Mouse (Mus musculus) inflammation-experienced regulatory T-cells, adult 6 months (primary cell): ENCODE results near the gene Gm43552. TPM values are rescaled to one million over a fixed set of nuclear protein-coding genes. Genes with fewer than 3 reads are reported as not detected.
"Not testable (repeated sequence)": the region's sequence is repeated elsewhere in the genome, so short reads cannot be mapped to it uniquely, and the experiment has no call there.

Experiments used
- ATAC-seq: one replicate; pipeline ENCODE4 v1.8.0; 2017
- polyA plus RNA-seq, 3 experiments: library from polyadenylated mRNA; unstranded; fragments of 100-300 nt; shearing (Covaris generic); gene quantifications; one replicate each; pipeline ENCODE4 v1.2.1; 2017

The Gm43552 gene
- polyA plus RNA-seq, 3 experiments from 2014 or later = not detected

- ATAC-seq = peak; percentile 49
These were observed 592 bp downstream of the Gm43552 start for GRCm38 (mm10) chr5:65491767-65492715.

- no peak for ATAC-seq
These were observed 2.8 kb downstream of the Gm43552 start for GRCm38 (mm10) chr5:65489830-65490229.

- no peak for ATAC-seq
These were observed 3.9 kb downstream of the Gm43552 start for GRCm38 (mm10) chr5:65488725-65489124.

- no peak for ATAC-seq
These were observed 5.3 kb downstream of the Gm43552 start for GRCm38 (mm10) chr5:65487381-65487780.

- no peak for ATAC-seq
These were observed 6.1 kb downstream of the Gm43552 start for GRCm38 (mm10) chr5:65486514-65486913.

GRCm38 (mm10) chr5:65482996-65483395 is 9.6 kb downstream of the Gm43552 start:
- no peak for ATAC-seq

- ATAC-seq = no peak
These were observed 12.1 kb downstream of the Gm43552 start for GRCm38 (mm10) chr5:65480511-65480910.

- no peak for ATAC-seq
These were observed 12.8 kb downstream of the Gm43552 start for GRCm38 (mm10) chr5:65479681-65480445.

GRCm38 (mm10) chr5:65478224-65478623 is 14.4 kb downstream of the Gm43552 start:
- no peak for ATAC-seq

GRCm38 (mm10) chr5:65476739-65477138 is 15.9 kb downstream of the Gm43552 start:
- ATAC-seq = not testable (repeated sequence)

GRCm38 (mm10) chr5:65475806-65476205 is 16.8 kb downstream of the Gm43552 start:
- no peak for ATAC-seq

- ATAC-seq = no peak
These were observed 22.9 kb downstream of the Gm43552 start for GRCm38 (mm10) chr5:65469766-65470165.

- no peak for ATAC-seq
These were observed 25.7 kb downstream of the Gm43552 start for GRCm38 (mm10) chr5:65466911-65467310.

- no peak for ATAC-seq
These were observed 32.3 kb downstream of the Gm43552 start for GRCm38 (mm10) chr5:65460361-65460760.

GRCm38 (mm10) chr5:65459454-65459853 is 33.2 kb downstream of the Gm43552 start:
- ATAC-seq = no peak

GRCm38 (mm10) chr5:65457846-65458245 is 34.8 kb downstream of the Gm43552 start:
- no peak for ATAC-seq

- no peak for ATAC-seq
These were observed 35.4 kb downstream of the Gm43552 start for GRCm38 (mm10) chr5:65457086-65457827.

- ATAC-seq = no peak
These were observed 37.9 kb downstream of the Gm43552 start for GRCm38 (mm10) chr5:65454771-65455170.

- ATAC-seq = no peak
These were observed 43.7 kb downstream of the Gm43552 start for GRCm38 (mm10) chr5:65448941-65449340.

GRCm38 (mm10) chr5:65447826-65448225 is 44.8 kb downstream of the Gm43552 start:
- no peak for ATAC-seq

- no peak for ATAC-seq
These were observed 45.9 kb downstream of the Gm43552 start for GRCm38 (mm10) chr5:65446756-65447155.

- ATAC-seq = no peak
These were observed 47.7 kb downstream of the Gm43552 start for GRCm38 (mm10) chr5:65444981-65445380.

GRCm38 (mm10) chr5:65438041-65438440 is 54.6 kb downstream of the Gm43552 start:
- ATAC-seq = no peak
